Mouse (Mus musculus): ENCODE measurements around the gene Cnn3. TPM values are rescaled to one million over a fixed set of nuclear protein-coding genes. Genes with fewer than 3 reads are reported as not detected.
A peak's percentile ranks its signal among the peaks of the same experiment; 100 is the strongest.

Gene Cnn3
- polyA plus RNA-seq, 1 experiment from 2014 or later: 844 TPM

DNA sequence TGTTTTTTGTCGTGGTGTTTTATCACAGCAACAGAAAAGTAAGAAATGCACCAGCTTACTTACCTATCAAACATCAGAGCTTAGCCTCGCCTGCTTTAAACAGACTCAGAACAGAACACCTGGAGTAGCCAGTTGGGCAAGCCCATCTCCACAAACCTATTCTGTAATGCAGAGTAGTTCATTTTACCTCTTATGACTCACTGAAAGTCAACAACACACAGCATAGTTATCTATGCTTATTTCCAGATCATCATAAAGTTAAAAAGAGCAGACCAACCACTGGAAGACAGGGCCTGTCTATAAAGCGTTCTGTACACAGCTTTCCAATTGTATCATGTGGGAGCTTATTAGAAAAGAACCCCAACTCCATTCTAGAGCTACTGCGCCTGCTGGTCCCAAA, 24.9 kb upstream of the Cnn3 start:
- Histone ChIP-seq H3K4me3 (replicated peaks) (no peak overlapping the region), H3K27ac (replicated peaks) (no peak overlapping the region), H3K36me3 (no peaks in the 10 kb centered on the region), H3K9me3 (replicated peaks) (no peaks in the 10 kb centered on the region), H3K9ac (no peak overlapping the region), H3K4me2 (replicated peaks) (no peak overlapping the region), H3K27me3 (no peaks in the 10 kb centered on the region), H3K4me1 (peaks cover 9% of the 10 kb centered on the region; the same call in 1 of the 2 replicates)
- 70% methylated on average over 4 of the region's 4 CpGs for WGBS
- ATAC-seq (ENCODE audit: insufficient number of reproducible peaks, low FRiP score, low TSS enrichment, low read depth): no peak

DNA sequence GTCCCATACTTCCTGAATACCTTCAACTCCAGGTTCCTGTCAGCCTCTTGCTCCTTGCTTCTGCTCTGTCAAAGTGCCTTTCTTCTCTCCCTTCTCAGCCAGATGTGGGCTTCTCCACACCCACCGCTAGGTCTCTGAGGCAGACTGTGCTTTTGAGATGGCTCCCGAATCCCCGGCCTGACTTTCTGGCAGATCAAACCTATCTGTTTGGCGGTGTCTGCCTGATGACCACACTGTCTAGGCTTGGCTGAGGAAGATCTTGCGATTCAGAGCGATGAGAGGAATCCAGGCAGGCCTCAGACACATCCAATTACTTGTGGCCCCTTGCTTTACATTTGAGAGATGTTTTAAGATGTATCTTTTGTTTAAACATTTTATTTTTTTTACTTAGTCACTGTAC, 24.2 kb upstream of the Cnn3 start:
- no peaks in the 10 kb centered on the region for H3K9me3 ChIP-seq (replicated peaks)
- no peak for ATAC-seq (ENCODE audit: insufficient number of reproducible peaks, low FRiP score, low TSS enrichment, low read depth)
- no peaks in the 10 kb centered on the region for H3K36me3 ChIP-seq
- no peaks in the 10 kb centered on the region for H3K27me3 ChIP-seq
- no peak overlapping the region for H3K27ac ChIP-seq (replicated peaks)
- WGBS: 72% methylated on average over 6 of the region's 6 CpGs
- no peak overlapping the region for H3K4me3 ChIP-seq (replicated peaks)
- H3K4me1 ChIP-seq: peaks cover 5% of the 10 kb centered on the region; the same call in 1 of the 2 replicates
- H3K4me2 ChIP-seq (replicated peaks): no peak overlapping the region
- H3K9ac ChIP-seq: no peak overlapping the region

DNA sequence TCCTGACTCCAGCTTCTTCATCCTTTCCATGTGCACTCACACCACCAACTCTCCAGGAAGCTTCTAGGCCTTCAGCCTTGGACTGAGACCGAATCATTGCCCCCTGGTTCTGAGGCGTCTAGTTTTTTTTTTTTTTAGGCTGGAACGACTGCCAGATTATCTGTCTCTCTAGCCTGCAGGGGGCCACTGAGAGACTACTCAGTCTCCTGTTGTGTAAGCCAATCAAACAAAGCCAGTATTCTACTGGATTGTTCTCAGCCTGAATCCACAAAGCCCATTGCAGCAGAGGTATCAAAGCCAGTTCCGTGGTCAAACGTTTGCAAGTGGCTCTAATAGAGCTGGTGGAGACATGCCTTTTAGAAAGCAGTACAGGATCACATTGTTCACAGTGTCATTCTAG, 22.8 kb upstream of the Cnn3 start:
- Histone ChIP-seq H3K4me3 (replicated peaks) (no peak overlapping the region), H3K4me2 (replicated peaks) (no peak overlapping the region), H3K9ac (no peak overlapping the region), H3K4me1 (peaks cover 9% of the 10 kb centered on the region), H3K9me3 (replicated peaks) (no peaks in the 10 kb centered on the region), H3K36me3 (no peaks in the 10 kb centered on the region), H3K27me3 (no peaks in the 10 kb centered on the region), H3K27ac (replicated peaks) (no peak overlapping the region)
- no peak for ATAC-seq (ENCODE audit: insufficient number of reproducible peaks, low FRiP score, low TSS enrichment, low read depth)
- WGBS: 40% methylated on average over 5 of the region's 5 CpGs

DNA sequence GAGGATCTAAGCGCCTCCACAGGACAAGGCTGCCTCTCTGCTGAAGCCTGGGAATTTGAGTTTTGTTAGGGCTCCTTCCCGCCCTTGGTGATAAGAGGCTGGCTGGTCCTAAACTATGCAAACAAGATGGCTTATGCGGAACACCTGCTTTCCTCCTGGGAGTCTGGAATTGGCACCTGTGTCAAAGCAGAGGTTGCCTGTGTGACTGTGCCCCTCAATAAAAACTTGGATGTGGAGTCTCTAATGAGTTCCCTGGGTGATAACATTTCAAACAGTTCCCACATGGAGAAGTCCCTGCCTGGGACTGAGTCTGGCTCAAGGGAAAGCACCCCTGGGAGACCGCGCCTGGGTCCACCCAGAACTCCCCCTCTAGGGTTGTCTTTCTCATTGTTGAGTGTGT, 21.2 kb upstream of the Cnn3 start:
- no peak for ATAC-seq (ENCODE audit: insufficient number of reproducible peaks, low FRiP score, low TSS enrichment, low read depth)
- H3K9ac ChIP-seq: no peak overlapping the region
- WGBS: 86% methylated on average over 5 of the region's 5 CpGs

DNA sequence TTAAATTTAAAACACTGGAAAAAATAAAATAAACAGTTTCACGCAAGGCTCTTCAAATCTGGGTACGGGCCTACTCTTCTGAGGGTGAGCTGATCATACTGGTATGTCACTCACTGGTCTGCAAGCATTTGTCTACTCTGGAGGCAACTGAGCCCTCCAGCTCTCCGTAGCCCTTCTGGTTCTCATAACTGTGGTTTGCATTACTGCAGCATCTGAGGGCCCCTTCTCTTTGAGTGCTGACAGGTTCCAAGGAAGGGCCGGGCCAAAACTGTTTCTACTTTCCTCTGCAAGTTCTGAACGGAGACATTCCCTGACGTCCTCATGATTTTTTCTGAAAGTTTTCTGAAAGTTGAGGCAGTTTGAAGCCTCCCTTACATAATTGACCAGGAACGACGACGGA, 18.9 kb upstream of the Cnn3 start:
- no peak for ATAC-seq (ENCODE audit: insufficient number of reproducible peaks, low FRiP score, low TSS enrichment, low read depth)
- peak overlapping the region; percentile 74 for H3K27ac ChIP-seq (replicated peaks)

More for the DNA sequence above, 21.2 kb upstream of the Cnn3 start:
- Histone ChIP-seq H3K9me3 (replicated peaks) (no peaks in the 10 kb centered on the region), H3K36me3 (no peaks in the 10 kb centered on the region), H3K27ac (replicated peaks) (no peak overlapping the region), H3K4me2 (replicated peaks) (no peak overlapping the region), H3K27me3 (no peaks in the 10 kb centered on the region), H3K4me3 (replicated peaks) (no peak overlapping the region), H3K4me1 (peaks cover 9% of the 10 kb centered on the region)

DNA sequence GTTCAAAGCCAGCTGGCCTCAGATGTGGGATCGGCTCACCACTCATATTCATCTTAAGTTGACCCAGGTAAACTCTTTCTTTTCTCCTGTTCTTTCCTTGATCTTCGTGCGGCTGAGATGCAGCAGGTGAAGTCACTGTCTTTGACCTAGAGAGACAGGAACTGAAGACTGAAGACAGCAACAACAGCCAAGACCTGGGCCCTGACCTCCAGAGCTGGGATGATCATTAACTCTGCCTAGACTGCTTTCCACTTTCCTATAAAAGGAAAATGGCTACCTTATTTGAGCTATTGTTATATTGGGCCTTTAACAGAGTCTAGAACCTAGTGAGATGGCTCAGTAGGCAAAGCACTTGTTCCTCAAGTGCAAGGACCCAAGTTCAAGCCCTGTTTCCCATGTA, 17.9 kb upstream of the Cnn3 start:
- no peak overlapping the region for H3K27ac ChIP-seq (replicated peaks)
- peaks cover 9% of the 10 kb centered on the region for H3K4me1 ChIP-seq
- no peak overlapping the region for H3K4me2 ChIP-seq (replicated peaks)
- no peak overlapping the region for H3K4me3 ChIP-seq (replicated peaks)
- no peak overlapping the region for H3K9ac ChIP-seq
- H3K9me3 ChIP-seq (replicated peaks): no peaks in the 10 kb centered on the region
- H3K36me3 ChIP-seq: no peaks in the 10 kb centered on the region
- H3K27me3 ChIP-seq: no peaks in the 10 kb centered on the region
- no peak for ATAC-seq (ENCODE audit: insufficient number of reproducible peaks, low FRiP score, low TSS enrichment, low read depth)
- 86% methylated on average over 3 of the region's 3 CpGs for WGBS

More for the DNA sequence above, 18.9 kb upstream of the Cnn3 start:
- Histone ChIP-seq H3K4me1 (peaks cover 9% of the 10 kb centered on the region), H3K27me3 (no peaks in the 10 kb centered on the region), H3K4me3 (replicated peaks) (no peak overlapping the region), H3K9ac (no peak overlapping the region), H3K4me2 (replicated peaks) (no peak overlapping the region), H3K36me3 (no peaks in the 10 kb centered on the region), H3K9me3 (replicated peaks) (no peaks in the 10 kb centered on the region)
- WGBS: 36% methylated on average over 9 of the region's 9 CpGs

DNA sequence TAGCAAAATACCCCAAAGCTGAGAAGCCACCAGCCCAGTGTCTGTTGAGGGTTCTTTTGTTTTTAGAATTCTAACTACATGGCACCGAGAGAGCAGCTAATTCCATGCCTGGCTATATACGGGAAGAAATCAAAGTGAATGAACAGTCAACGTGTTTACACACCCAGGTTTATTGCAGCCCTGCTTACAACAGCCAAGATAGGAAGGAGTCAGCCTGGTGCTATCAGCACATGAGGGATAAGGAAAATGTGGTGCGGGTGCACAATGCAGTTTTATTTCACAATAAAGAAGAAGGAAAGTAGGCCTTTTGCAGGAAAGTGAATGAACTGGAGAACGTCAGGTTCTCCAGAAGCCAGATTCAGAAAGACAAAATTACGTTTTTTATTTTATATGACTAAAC, 14.8 kb upstream of the Cnn3 start:
- Histone ChIP-seq H3K27ac (replicated peaks) (no peak overlapping the region), H3K4me2 (replicated peaks) (no peak overlapping the region), H3K36me3 (no peaks in the 10 kb centered on the region), H3K9me3 (replicated peaks) (no peaks in the 10 kb centered on the region), H3K4me1 (peaks cover 9% of the 10 kb centered on the region), H3K27me3 (no peaks in the 10 kb centered on the region), H3K4me3 (replicated peaks) (no peak overlapping the region), H3K9ac (no peak overlapping the region)
- no peak for ATAC-seq (ENCODE audit: insufficient number of reproducible peaks, low FRiP score, low TSS enrichment, low read depth)
- 81% methylated on average over 6 of the region's 6 CpGs for WGBS

DNA sequence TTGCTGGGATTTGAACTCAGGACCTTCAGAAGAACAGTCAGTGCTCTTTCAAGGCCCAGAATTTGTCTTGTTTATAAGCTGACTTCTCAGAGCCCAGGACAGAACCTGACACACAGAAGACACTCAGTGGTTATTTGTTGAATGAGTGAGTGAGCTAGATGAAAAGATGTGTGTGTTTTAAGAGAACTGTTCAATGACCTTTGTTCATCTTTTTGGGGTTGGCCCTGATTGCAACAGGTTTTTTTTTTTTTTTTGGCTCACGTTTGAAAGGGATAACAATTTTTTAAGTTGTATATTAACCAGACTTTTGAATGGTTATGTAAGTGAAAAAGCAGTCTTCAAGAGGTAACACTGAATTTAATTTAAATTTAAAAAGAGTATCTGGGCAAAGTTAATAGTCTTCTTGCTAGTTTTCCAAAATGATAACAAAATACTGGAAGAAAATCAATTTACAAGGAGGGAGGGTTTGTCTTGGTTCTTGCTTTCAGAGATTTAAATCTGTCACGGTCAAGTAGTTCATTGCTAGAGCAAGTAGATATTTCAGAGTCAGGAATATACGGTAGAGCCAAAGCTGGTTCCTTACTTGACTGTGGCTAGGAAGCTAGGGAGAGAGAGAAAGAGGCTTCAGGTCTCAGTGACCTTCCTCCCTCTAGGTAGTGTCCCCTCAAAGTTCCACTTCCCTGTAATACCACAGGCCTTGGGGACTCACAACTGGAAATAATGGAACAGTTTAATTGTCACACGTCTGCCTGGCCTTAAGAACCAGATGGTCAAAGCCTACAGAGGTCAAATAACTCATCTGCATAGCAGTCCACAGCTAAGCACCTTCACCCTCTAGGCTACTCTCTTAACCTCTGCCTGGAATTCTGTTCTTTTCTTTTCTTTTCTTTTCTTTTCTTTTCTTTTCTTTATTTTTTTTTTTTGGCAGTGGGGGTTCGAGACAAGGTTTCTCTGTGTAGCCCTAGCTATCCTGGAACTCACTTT, 9.8 kb upstream of the Cnn3 start:
- H3K4me1 ChIP-seq: peaks cover 13% of the 10 kb centered on the region
- 70% methylated on average over 5 of the region's 5 CpGs for WGBS
- H3K9ac ChIP-seq: no peak overlapping the region
- H3K27me3 ChIP-seq: no peaks in the 10 kb centered on the region
- no peak overlapping the region for H3K4me2 ChIP-seq (replicated peaks)
- ATAC-seq (ENCODE audit: insufficient number of reproducible peaks, low FRiP score, low TSS enrichment, low read depth): no peak
- H3K9me3 ChIP-seq (replicated peaks): no peaks in the 10 kb centered on the region
- H3K4me3 ChIP-seq (replicated peaks): no peak overlapping the region
- no peaks in the 10 kb centered on the region for H3K36me3 ChIP-seq
- no peak overlapping the region for H3K27ac ChIP-seq (replicated peaks)

DNA sequence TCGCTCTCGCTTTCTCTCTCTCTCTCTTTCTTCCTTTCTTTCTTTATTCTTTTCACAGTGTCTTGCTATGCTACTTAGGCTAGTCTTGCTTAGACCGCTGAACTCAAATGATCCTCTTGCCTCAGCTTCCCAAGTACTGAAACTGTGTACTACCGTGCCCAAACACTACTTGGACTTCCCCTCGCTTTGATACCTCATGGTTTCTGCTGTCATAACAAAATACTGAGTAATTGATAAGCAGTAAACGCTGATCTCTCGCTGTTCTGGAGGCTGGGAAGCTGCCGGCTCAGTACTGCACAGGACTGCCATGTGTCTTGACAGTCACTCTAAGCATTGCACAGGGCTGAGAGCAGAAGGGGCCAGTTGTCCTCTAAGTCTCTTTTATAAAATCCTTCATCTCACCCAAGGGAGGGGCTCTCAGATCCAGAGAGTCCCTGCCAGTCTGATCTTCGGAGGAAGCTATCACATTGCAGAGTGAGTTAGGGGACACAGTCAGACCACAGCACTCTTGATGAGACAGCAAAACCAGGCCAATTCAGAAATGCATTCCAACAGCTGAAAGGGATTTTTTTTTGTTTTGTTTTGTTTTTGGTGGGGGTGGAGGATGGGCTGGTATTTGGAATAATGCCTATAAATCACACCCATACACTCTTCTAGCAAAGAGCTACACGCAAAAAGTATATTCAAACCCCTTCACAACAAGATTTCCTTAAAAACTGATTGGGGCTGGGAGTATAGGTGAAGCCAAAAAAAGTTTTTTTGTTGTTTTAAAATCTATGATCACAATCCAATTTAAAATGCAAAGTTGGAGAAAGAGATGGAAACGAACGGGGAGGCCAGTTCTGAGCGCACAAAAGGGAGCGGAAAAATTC, 8.7 kb upstream of the Cnn3 start:
- H3K27ac ChIP-seq (replicated peaks): peak overlapping the region; percentile 48; the same call in 1 of the 2 replicates

DNA sequence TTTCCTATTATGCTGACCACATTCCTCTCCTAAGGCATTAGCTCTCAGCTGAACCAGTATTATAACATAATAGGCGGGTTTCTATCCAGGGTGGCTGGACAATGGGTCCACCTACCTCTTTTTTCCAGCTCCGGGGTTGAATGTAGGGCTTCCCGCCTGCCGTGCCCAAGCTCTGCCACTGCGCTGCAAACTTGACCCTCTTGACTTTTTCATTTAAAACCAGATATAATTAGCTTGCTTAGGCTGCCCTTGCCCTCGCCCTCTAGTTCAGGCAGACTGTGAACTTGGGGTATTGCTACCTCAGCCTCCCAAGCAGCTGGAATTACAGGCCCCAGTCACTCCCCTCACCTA, 8.1 kb upstream of the Cnn3 start:
- H3K27ac ChIP-seq (replicated peaks): peak overlapping the region; percentile 36; the same call in 1 of the 2 replicates
- H3K9me3 ChIP-seq (replicated peaks): no peaks in the 10 kb centered on the region
- H3K4me2 ChIP-seq (replicated peaks): no peak overlapping the region
- no peak overlapping the region for H3K4me3 ChIP-seq (replicated peaks)
- no peaks in the 10 kb centered on the region for H3K27me3 ChIP-seq
- peak; percentile 64; the same call in 1 of the 2 replicates for ATAC-seq (ENCODE audit: insufficient number of reproducible peaks, low FRiP score, low TSS enrichment, low read depth)
- WGBS: 49% methylated on average over 6 of the region's 6 CpGs
- H3K4me1 ChIP-seq: peaks cover 13% of the 10 kb centered on the region
- H3K36me3 ChIP-seq: no peaks in the 10 kb centered on the region
- no peak overlapping the region for H3K9ac ChIP-seq

More for the DNA sequence above, 8.7 kb upstream of the Cnn3 start:
- H3K9ac ChIP-seq: no peak overlapping the region
- 44% methylated on average over 14 of the region's 14 CpGs for WGBS
- no peaks in the 10 kb centered on the region for H3K27me3 ChIP-seq
- H3K9me3 ChIP-seq (replicated peaks): no peaks in the 10 kb centered on the region
- no peaks in the 10 kb centered on the region for H3K36me3 ChIP-seq
- no peak overlapping the region for H3K4me2 ChIP-seq (replicated peaks)
- ATAC-seq (ENCODE audit: insufficient number of reproducible peaks, low FRiP score, low TSS enrichment, low read depth): 0 out of 2 replicates have a peak, but pooled peaks have one; percentile 31
- H3K4me1 ChIP-seq: peaks cover 13% of the 10 kb centered on the region
- H3K4me3 ChIP-seq (replicated peaks): no peak overlapping the region

DNA sequence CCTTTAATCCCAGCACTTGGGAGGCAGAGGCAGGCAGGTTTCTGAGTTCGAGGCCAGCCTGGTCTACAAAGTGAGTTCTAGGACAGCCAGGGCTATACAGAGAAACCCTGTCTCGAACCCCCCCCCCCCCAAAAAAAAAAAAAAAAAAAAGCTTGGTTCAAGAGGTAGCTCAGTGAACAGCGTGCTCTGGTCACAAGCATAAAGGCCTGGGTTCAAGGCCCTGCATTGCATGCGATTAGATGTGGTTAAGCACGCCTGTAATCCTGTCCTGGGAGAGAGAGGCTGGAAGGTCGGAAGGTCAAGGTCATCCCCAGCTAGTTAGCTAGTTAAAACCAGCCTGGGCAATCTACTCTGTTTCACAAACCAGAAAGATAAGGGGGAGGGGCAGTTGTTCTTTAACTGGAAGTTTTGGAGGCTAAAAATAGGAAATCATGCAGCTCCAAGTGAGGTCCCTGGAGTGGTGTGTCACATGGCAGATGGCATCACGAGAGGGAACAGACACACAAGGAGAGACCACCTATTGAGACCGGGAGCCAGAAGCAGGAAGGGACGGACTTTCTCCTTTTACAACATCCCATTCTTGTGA, 7.4 kb upstream of the Cnn3 start:
- no peak overlapping the region for H3K4me3 ChIP-seq (replicated peaks)
- no peaks in the 10 kb centered on the region for H3K36me3 ChIP-seq
- 75% methylated on average over 9 of the region's 9 CpGs for WGBS
- no peak overlapping the region for H3K27ac ChIP-seq (replicated peaks)
- peaks cover 13% of the 10 kb centered on the region for H3K4me1 ChIP-seq
- no peak overlapping the region for H3K9ac ChIP-seq
- ATAC-seq (ENCODE audit: insufficient number of reproducible peaks, low FRiP score, low TSS enrichment, low read depth): 0 out of 2 replicates have a peak, but pooled peaks have one; percentile 13
- no peak overlapping the region for H3K4me2 ChIP-seq (replicated peaks)
- H3K27me3 ChIP-seq: no peaks in the 10 kb centered on the region
- H3K9me3 ChIP-seq (replicated peaks): no peaks in the 10 kb centered on the region
